Mouse (Mus musculus) kidney, embryonic 14.5 days (tissue): Measurements from ENCODE around the gene Bpifa5. TPM values are rescaled to one million over a fixed set of nuclear protein-coding genes. Genes with fewer than 3 reads are reported as not detected.

Experiments used
- ATAC-seq: fragments of 200-750 bp; cut with Nextera tagmentation; 2 replicates; pipeline ENCODE4 v1.8.0; 2017; ENCODE audit warnings: moderate number of reproducible peaks, mild to moderate bottlenecking, moderate TSS enrichment, moderate library complexity; ENCODE audit not compliant: low FRiP score, low TSS enrichment
- H3K27ac ChIP-seq: fragments of 300-500 bp; sonication (generic); 2 replicates; pipeline ENCODE4 v1.5.1; 2014; ENCODE audit warnings: low read depth, mild to moderate bottlenecking, low read length, moderate library complexity, mixed read lengths
- H3K27me3 ChIP-seq: fragments of 300-500 bp; sonication (generic); 2 replicates; pipeline ENCODE4 v1.6.1; 2014; ENCODE audit warnings: mild to moderate bottlenecking, low read length; ENCODE audit not compliant: control insufficient read depth, insufficient read depth
- H3K36me3 ChIP-seq: fragments of 300-500 bp; sonication (generic); 2 replicates; pipeline ENCODE4 v1.6.1; 2014; ENCODE audit warnings: low read length, mixed read lengths; ENCODE audit not compliant: control insufficient read depth, insufficient read depth
- H3K4me1 ChIP-seq: fragments of 300-500 bp; sonication (generic); 2 replicates; pipeline ENCODE4 v1.6.1; 2014; ENCODE audit warnings: low read length, mixed read lengths; ENCODE audit not compliant: control insufficient read depth, insufficient read depth
- H3K4me2 ChIP-seq: fragments of 300-500 bp; sonication (generic); replicated peaks from 2 replicates; pipeline ENCODE4 v1.6.1; 2014; ENCODE audit warnings: low read depth, mild to moderate bottlenecking, low read length
- H3K4me3 ChIP-seq: fragments of 300-500 bp; sonication (generic); 2 replicates; pipeline ENCODE4 v1.5.1; 2014; ENCODE audit warnings: mild to moderate bottlenecking, low read length
- H3K9ac ChIP-seq: fragments of 300-500 bp; sonication (generic); 2 replicates; pipeline ENCODE4 v1.6.1; 2014; ENCODE audit warnings: low read depth, mild to moderate bottlenecking, low read length, moderate library complexity
- H3K9me3 ChIP-seq: fragments of 300-500 bp; sonication (generic); 2 replicates; pipeline ENCODE4 v1.6.1; 2016; ENCODE audit warnings: low read length; ENCODE audit not compliant: control insufficient read depth
- WGBS: fragments of 180-500 bp; shearing (Covaris S2); extraction: QIAGEN DNeasy Blood & Tissue Kit; methylation state at CpG from one replicate; pipeline ENCODE4 v1.1.7; 2014; 5-methylcytosine and 5-hydroxymethylcytosine counted together
- polyA plus RNA-seq: library from polyadenylated mRNA; unstranded; fragments of >200 nt; fragmentation: Nextera tagmentation; extraction: Ambion mirVana; gene quantifications from 2 replicates; pipeline ENCODE4 v1.2.1, GENCODE M21; 2014

Gene Bpifa5
- polyA plus RNA-seq, 1 experiment from 2014 or later: not detected

DNA sequence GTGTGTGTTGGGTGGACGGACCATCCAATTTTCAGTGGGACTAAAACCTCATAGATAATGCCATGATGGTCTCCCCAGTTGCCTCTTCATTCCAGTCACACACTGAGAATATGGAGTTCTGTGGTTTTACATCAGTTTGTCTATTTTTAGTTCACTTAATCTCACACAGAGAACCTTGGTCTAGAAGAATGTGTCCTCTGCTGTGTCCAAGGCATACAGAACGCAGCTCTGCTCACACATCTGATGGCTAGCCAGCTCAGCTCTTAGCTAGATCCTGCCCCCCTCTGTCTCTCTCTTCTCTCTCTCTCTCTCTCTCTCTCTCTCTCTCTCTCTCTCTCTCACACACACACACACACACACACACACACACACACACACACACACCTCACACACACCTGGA is 29.7 kb downstream of the Bpifa5 start:
- Histone ChIP-seq H3K36me3 (no peaks in the 10 kb centered on the region), H3K4me2 (no peak overlapping the region), H3K4me1 (no peaks in the 10 kb centered on the region), H3K4me3 (no peak overlapping the region), H3K9ac (no peak overlapping the region), H3K27me3 (no peaks in the 10 kb centered on the region), H3K27ac (no peak overlapping the region), H3K9me3 (no peaks in the 10 kb centered on the region)
- no peak for ATAC-seq
- 54% methylated on average over 2 of the region's 2 CpGs for WGBS

DNA sequence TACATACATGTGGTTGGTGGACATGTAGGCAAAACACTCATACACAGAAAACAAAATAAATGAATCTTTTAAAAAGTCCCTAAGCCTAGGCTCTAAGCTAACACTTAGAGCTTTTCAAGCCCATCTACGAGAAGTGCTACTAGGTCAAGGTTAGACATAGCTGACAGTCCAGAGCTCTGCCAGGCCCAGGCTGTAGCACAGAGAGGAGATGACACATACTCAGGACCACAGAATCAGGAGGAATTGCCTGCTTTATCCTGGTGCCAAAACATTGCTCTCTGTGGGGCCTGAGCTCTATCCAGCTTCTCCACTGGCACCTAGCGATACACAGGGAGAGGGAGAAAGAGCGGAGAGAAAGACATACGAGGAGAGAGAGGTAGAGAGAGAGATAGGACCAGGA is 30.7 kb downstream of the Bpifa5 start:
- ATAC-seq: no peak
- no peak overlapping the region for H3K4me2 ChIP-seq
- WGBS: 97% methylated on average over 4 of the region's 4 CpGs

DNA sequence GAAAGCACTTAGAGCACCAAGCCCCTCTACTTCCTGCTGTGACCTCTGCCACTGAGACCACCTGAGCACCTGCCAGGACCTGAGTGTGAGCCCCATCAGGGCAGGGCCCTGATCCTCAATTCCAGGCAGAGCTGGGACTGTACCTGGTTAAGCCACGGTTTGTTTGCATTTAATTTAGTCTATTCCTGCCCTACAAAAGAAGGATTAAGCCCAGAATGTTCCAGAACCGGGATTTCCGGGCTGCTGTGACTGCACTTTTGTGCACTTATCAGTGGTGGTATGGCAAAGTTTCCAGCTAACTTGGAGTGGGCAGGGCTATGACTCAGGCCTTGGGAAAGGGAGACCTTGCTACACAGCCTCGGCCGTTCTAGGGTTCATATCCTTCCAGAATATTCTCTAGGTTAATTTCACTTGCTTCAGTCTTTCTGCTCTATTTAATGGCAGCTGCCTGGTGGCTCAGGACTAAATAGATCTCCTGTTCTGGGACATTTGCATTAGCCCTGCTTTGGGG is 31.6 kb downstream of the Bpifa5 start:
- no peaks in the 10 kb centered on the region for H3K4me1 ChIP-seq
- no peaks in the 10 kb centered on the region for H3K27me3 ChIP-seq
- H3K27ac ChIP-seq: no peak overlapping the region
- H3K9me3 ChIP-seq: no peaks in the 10 kb centered on the region
- ATAC-seq: no peak
- H3K9ac ChIP-seq: no peak overlapping the region
- no peak overlapping the region for H3K4me3 ChIP-seq
- no peak overlapping the region for H3K4me2 ChIP-seq
- no peaks in the 10 kb centered on the region for H3K36me3 ChIP-seq
- WGBS: 80% methylated on average over 5 of the region's 5 CpGs

More for the DNA sequence above, 30.7 kb downstream of the Bpifa5 start:
- no peaks in the 10 kb centered on the region for H3K9me3 ChIP-seq
- H3K9ac ChIP-seq: no peak overlapping the region
- no peak overlapping the region for H3K4me3 ChIP-seq
- no peaks in the 10 kb centered on the region for H3K36me3 ChIP-seq
- H3K4me1 ChIP-seq: no peaks in the 10 kb centered on the region
- no peaks in the 10 kb centered on the region for H3K27me3 ChIP-seq
- H3K27ac ChIP-seq: no peak overlapping the region

DNA sequence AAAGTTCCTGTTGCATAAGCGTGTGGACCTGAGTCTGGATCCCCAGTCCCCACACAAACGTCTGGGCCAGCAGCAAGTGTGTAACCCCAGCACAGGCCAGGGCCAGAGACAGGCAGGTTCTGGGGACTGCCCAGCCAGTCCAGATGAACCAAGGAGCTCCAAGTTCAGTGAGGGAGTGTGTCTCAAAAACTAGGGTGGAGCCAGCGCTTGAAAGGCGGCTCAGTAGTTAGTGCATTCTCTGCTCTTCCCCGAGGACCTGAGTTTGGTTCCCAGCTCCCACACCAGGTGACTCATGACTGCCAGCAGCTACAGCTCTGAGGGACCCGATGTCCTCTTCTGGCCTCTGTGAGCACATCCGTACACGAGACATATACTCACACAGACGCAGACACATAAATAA is 34.6 kb downstream of the Bpifa5 start:
- Histone ChIP-seq H3K36me3 (no peaks in the 10 kb centered on the region), H3K4me3 (no peak overlapping the region), H3K27ac (no peak overlapping the region), H3K9me3 (no peaks in the 10 kb centered on the region), H3K9ac (no peak overlapping the region), H3K4me2 (no peak overlapping the region), H3K4me1 (no peaks in the 10 kb centered on the region), H3K27me3 (no peaks in the 10 kb centered on the region)
- no peak for ATAC-seq
- WGBS: 95% methylated on average over 9 of the region's 9 CpGs

DNA sequence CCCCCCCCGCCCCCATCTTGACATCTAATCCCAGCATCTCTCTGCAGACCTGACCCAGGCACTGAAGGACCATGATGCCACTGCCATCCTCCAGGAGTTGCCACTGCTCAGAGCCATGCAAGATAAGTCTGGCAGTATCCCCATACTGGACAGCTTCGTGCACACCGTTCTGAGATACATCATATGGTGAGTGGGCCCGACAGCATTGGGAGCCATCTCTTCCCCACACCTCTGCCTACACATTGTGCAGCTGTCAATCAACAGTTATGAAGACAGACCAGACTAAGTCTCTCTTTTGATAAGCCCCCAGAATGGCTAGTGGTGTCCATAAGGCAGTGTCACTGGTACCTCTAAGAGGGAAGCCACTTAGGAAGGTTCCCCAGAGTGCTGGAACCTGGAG is 42.2 kb downstream of the Bpifa5 start:
- Histone ChIP-seq H3K27me3 (no peaks in the 10 kb centered on the region), H3K27ac (no peak overlapping the region), H3K9me3 (no peaks in the 10 kb centered on the region), H3K4me1 (no peaks in the 10 kb centered on the region), H3K4me2 (no peak overlapping the region), H3K9ac (no peak overlapping the region), H3K4me3 (no peak overlapping the region), H3K36me3 (no peaks in the 10 kb centered on the region)
- ATAC-seq: no peak
- 84% methylated on average over 4 of the region's 4 CpGs for WGBS

DNA sequence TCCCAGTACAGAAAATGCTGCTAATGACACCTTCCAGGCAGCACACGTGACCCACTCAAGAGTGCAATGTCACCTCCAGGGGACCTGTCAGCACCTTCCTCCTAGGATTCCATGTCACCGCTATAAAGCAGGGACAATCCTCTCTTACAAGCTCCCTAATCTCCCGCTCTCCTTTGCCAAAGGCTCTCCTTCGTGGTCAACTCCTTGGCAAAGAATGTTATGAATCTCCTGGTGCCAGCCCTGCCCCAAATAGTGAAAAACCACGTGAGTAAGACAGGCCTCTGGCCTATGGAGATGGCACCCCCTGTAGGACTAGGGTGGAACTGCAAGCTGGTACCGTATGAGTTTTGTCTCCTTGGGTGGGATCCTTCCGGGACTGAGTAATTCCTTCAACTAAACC is 44.5 kb downstream of the Bpifa5 start:
- ATAC-seq: no peak
- Histone ChIP-seq H3K4me2 (no peak overlapping the region), H3K36me3 (no peaks in the 10 kb centered on the region), H3K4me3 (no peak overlapping the region), H3K27me3 (no peaks in the 10 kb centered on the region), H3K9me3 (no peaks in the 10 kb centered on the region), H3K4me1 (no peaks in the 10 kb centered on the region), H3K27ac (no peak overlapping the region), H3K9ac (no peak overlapping the region)
- WGBS: 54% methylated on average over 7 of the region's 7 CpGs

DNA sequence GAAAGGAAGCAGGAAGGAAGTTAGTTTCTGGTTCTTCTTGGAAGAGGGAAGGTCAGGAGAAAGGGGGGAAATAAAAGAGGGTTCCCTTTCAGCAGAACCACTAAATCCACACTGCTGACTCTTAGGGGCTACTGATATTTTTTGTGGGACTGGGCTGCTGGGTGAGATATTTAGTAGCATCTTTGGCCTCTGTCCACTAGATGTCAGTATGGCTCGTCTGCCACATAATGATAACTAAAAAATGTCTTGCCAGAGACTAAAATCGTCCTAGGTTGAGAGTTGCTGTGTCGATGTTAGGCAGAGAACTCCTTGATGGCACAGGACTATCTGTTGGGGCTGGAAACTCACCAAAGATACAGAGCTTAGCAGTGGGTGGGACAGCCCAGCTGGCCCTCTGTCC is 46.7 kb downstream of the Bpifa5 start:
- Histone ChIP-seq H3K4me1 (no peaks in the 10 kb centered on the region), H3K9me3 (no peaks in the 10 kb centered on the region), H3K36me3 (no peaks in the 10 kb centered on the region), H3K4me3 (no peak overlapping the region), H3K9ac (no peak overlapping the region), H3K27ac (no peak overlapping the region), H3K27me3 (no peaks in the 10 kb centered on the region), H3K4me2 (no peak overlapping the region)
- ATAC-seq: no peak
- WGBS: 16% methylated on average over 3 of the region's 3 CpGs

DNA sequence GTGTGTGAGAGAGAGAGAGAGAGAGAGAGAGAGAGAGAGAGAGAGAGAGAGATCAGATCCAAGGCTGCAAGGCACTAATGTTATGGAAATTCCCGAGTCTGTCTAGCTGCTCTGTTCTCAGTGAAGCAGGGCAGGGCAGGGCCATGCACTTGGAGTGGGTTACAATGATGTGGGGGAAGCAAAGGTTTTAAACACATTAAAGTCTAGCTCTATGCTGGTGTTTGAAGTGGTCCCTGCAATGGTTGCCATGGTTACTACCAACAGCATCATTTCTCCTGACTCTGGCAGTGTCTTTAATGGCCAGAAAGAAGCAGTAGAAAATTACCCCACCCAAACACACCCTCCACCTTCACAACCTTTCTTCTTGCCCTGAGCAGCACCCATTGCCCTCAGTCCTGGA is 48.7 kb downstream of the Bpifa5 start:
- H3K27me3 ChIP-seq: no peaks in the 10 kb centered on the region
- no peaks in the 10 kb centered on the region for H3K36me3 ChIP-seq
- no peak for ATAC-seq
- no peak overlapping the region for H3K27ac ChIP-seq
- no peak overlapping the region for H3K4me2 ChIP-seq
- no peak overlapping the region for H3K9ac ChIP-seq
- 48% methylated on average over 1 of the region's 1 CpGs for WGBS
- no peak overlapping the region for H3K4me3 ChIP-seq
- H3K9me3 ChIP-seq: no peaks in the 10 kb centered on the region
- H3K4me1 ChIP-seq: no peaks in the 10 kb centered on the region

DNA sequence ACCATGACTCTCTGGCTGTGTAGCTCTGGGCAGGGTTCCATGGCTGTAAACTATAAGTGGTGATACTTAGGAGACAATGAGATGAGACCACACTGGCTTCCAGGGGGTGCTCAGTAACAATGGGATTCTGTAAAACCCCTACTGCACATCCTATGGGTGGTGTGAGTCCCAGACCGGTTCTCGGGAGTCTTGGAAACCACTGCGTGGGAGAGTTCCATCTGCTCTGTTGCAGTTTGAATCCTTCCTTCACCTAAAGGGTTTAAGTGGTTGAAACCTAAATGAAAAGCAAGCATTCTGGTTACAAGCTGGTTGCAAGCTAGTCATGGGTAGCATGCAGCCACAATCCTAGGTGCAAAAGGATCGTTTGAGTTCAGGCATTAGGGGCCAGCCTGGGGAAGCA is 49.5 kb downstream of the Bpifa5 start:
- WGBS: 89% methylated on average over 4 of the region's 4 CpGs

More for the DNA sequence above, 49.5 kb downstream of the Bpifa5 start:
- no peak for ATAC-seq
- no peaks in the 10 kb centered on the region for H3K9me3 ChIP-seq
- H3K4me3 ChIP-seq: no peak overlapping the region
- no peaks in the 10 kb centered on the region for H3K36me3 ChIP-seq
- no peaks in the 10 kb centered on the region for H3K27me3 ChIP-seq
- no peaks in the 10 kb centered on the region for H3K4me1 ChIP-seq
- H3K9ac ChIP-seq: no peak overlapping the region
- H3K27ac ChIP-seq: no peak overlapping the region
- H3K4me2 ChIP-seq: no peak overlapping the region
